Mouse (Mus musculus): Measurements from ENCODE around the gene Olfr479.
"Not testable (repeated sequence)": the region's sequence is repeated elsewhere in the genome, so short reads cannot be mapped to it uniquely, and the experiment has no call there.

Olfr479 gene

GRCm38 (mm10) chr7:108050393-108050792, at the start of gene Olfr479:
Olfr479 (plus strand) TSS chr7:108050693.
- DNase-seq = no peak

GRCm38 (mm10) chr7:108014256-108014655, 36.2 kb upstream of the Olfr479 start:
- not testable (repeated sequence) for DNase-seq

- DNase-seq = no peak
These were observed 16.6 kb upstream of the Olfr479 start, which contains the start of gene Olfr478 for GRCm38 (mm10) chr7:108033889-108034288. Olfr478 (minus strand) TSS chr7:108033989.

GRCm38 (mm10) chr7:108067246-108067645, 16.8 kb downstream of the Olfr479 start, which contains the start of gene Olfr480:
Olfr480 (minus strand) TSS chr7:108067346.
- no peak for DNase-seq

- DNase-seq = no peak
These were observed 29.1 kb downstream of the Olfr479 start, which contains the start of gene Olfr481 for GRCm38 (mm10) chr7:108079555-108079954. Olfr481 (plus strand) TSS chr7:108079855.

GRCm38 (mm10) chr7:108097486-108097885, 47.0 kb downstream of the Olfr479 start, which contains the start of gene Olfr482:
Olfr482 (minus strand) TSS chr7:108097586.
- DNase-seq = no peak

GRCm38 (mm10) chr7:108100549-108100948, 50.1 kb downstream of the Olfr479 start, which contains the start of gene Olfr483:
Olfr483 (plus strand) TSS chr7:108100849.
- DNase-seq = no peak

All from right cerebral cortex, postnatal 14 days (tissue).